Mouse (Mus musculus) 3134 (cell line): ENCODE results near the gene Troap.

Experiments used
- DNase-seq: peaks from one replicate; pipeline ENCODE4 v3.0.0-alpha.2; 2011; ENCODE audit warnings: low spot score; ENCODE audit not compliant: insufficient read length; ENCODE audit errors: extremely low read depth

The Troap gene

GRCm38 (mm10) chr15:99083867-99084557, 9.6 kb downstream of the Troap start:
- no peak for DNase-seq

GRCm38 (mm10) chr15:99084618-99085017, 10.2 kb downstream of the Troap start:
- DNase-seq, result peak; percentile 36

DNA sequence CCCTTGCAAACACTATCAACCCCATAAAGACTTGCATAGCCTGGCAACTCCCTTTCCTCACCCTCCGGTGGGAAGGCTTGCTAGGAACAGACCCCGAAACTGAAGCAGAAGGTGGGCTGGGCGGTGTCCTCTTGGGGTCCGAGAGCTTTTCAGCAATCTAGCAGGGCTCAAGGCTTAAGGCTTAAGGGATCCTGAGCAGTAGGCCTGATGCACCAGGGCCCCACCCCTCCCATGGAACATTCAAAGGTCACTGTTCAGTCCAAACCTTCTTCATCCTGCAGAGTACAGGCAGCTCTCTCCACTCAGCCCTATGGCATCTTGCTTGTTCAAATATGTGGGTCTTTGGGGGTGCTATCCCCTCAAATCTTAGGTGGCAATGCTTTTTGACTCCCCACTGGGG, 11.6 kb downstream of the Troap start:
- no peak for DNase-seq

GRCm38 (mm10) chr15:99087253-99088075, 13.1 kb downstream of the Troap start, which contains the start of gene C1ql4:
C1ql4 (minus strand) TSS chr15:99087817.
- no peak for DNase-seq

DNA sequence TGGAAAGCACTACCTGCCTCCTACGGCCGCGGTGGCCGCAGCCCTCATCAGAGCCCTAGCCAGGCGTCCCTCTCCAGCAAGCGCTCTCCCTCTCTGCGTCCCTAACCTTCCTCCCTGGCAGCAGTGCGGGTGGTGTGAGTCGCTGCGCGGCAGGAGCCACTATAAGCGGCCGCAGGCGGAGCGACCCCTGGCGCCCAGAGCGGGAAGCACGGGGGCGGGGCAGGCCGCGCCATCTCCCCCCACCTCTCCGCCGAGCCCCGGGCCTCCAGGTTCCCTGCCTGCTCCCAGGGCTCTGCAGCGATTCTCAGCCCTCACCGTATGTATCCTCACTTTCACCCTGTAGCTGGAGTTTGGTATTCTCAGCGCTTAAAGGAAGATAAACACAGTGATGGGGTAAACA, 13.9 kb downstream of the Troap start:
- DNase-seq, result no peak

DNA sequence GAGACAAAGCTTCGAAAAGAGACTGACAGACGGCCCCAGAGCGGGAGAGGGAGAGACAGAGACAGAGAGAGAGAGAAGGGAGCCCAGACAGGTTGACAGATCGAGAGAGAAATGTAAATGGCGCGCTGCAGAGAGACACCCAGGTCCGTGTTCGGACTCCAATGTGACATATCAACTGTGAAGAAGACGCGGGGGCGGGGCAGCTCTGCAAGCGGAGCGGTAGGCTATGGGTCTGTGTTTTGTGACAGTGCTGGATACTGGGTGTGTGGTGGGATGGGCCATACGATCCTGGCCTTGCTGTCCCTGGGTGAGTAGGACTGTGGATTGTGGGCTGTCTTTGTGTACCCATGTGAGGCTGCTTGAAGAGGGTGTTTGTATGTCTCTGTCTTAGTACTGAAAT, 14.7 kb downstream of the Troap start:
- no peak for DNase-seq

- no peak for DNase-seq
Observed at GRCm38 (mm10) chr15:99092870-99093269, 18.5 kb downstream of the Troap start, which contains the start of gene Dnajc22. Dnajc22 (plus strand) TSS chr15:99093170.

- no peak for DNase-seq
Observed at GRCm38 (mm10) chr15:99093291-99094258, 19.2 kb downstream of the Troap start.

DNA sequence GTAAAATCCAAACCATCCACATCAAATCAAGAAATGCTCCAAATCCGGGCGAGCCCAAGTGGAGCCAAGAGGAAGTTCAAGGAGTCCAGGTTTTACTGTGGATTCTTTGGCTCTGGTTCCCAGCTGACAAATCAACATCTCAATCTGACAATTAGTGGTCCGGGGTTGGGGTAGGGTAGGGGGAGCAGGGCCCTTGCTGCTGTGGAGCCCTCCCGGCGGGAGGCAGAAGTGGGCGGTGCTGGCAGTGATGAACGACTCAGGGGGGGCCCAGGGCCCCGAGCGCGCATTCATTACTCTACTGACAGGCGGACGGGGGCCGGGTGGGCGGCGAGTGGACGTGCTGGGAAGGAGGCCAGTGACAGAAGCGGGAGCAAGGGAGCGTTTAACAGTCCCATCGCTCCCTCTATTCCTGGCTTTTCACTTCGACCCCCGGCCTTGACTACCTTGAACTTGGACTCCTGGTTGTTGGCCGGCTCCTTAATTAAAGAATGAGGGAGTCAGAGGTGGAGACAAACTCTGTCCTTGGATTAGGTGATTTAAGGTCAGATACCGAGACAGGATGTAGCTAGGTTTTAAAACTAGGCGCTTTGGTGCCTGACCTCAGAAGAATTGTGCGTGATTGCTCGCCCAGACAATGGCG, 20.4 kb downstream of the Troap start:
- no peak for DNase-seq

- DNase-seq, result no peak
Observed at GRCm38 (mm10) chr15:99095356-99095755, 21.0 kb downstream of the Troap start.

DNA sequence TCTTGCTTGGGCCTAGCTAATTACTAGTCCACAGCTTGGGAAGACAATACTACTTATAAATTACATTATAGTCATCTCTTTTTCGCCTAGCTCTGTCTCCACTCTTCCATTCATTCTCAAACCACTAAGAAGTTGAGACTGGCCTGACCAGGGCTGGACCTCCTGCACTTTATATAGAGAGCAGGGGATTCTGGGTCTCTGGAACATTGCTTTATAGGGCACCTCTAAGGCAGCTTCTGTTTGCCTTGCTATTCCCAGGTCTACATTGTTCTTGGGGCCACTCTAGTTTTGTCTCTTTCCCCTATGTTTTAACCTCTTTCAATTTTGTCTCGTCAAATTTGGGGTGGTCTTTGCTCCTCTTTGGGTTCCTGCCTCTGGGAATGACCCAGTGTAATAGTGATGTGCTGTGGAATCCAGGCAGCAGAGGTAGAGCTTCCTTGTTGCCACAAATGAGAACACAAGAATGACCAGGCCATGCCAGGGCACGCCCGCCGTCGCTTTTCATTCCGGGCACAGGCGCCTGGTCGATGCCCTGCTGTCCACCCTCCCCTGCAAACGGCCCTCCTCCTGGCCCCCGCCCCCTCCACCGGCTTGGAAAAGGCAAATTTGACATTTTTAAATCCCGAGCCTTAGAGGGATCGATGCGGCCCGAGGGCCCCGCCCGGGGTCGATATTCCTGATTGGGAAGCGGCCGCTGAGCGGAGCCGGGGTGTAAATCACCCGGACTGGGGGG, 21.9 kb downstream of the Troap start:
- no peak for DNase-seq

DNA sequence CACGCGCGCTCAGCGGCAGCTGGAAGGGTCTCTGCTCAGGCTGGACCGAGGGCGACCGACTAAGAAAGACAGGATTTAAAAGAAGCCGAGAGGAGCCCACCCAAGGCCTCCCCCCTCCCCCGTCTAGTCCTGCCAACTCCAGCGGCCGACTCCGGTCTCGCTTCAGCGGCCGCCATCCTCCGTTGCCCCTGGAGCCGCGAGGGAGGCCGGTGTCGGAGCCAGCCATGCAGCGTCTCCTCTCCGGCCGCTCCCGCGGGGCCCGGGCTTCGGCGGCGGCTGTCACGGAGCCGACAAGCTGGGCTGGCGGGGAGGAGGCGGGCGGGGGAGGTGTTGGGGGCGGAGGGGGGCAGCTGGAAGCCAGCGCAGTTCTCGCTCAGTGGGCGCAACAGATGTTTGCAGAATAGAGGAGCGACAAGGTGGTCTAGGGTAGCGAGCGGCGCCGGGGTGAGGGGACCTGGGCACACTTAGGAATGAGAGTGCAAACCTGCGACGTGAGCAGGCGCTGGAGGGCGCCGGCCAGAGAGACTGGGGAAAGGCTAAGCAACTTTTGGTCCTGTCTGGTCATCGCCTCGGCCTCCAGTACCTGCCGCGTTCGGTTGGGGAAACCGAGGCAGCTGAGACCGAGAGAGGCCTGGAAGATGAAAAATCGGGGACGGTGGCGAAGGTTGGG, 22.6 kb downstream of the Troap start:
- no peak for DNase-seq

GRCm38 (mm10) chr15:99097840-99098492, 23.6 kb downstream of the Troap start:
- no peak for DNase-seq

DNA sequence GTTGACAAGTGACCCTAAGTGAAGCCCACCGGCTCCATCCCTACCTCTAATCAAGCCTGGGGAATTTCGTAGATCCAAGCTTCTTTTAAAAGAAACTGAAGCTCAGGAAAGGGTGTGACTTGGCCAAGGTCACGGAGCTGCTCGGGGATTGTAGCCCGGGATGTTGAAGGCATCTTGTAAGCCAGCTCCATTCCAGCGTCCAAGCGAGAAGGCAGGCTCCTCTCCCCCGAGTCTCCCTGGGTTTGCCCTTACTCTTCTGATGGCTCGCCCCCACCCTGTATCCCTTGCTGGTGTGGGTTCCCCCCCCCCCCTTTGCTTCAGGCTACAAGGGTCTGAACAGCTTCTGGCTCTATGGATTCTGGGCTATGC, 24.1 kb downstream of the Troap start:
- no peak for DNase-seq

GRCm38 (mm10) chr15:99099139-99099556, 24.8 kb downstream of the Troap start:
- DNase-seq, result peak; percentile 88

DNA sequence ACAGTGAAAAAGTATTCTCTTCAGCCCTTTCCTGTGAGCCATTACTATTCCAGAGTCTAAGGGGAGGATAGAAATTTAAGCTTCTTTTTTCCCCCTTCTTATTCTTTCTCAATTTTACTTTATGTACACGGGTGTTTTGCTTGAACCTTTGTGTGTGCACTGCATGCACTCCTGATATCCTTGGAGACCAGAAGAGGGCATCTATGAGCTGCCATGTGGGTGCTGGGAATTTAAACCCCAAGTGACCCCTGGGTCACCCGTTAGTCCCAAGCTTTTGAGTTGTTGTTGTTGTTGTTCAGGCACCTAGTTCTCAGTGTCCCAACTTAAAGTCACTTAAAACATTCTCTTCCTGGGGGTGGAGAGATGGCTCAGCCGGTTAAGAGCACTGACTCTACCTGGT, 25.6 kb downstream of the Troap start:
- DNase-seq, result no peak

- DNase-seq, result no peak
Observed at GRCm38 (mm10) chr15:99105238-99105637, 30.9 kb downstream of the Troap start.

GRCm38 (mm10) chr15:99107866-99108265, 33.5 kb downstream of the Troap start:
- DNase-seq, result no peak

DNA sequence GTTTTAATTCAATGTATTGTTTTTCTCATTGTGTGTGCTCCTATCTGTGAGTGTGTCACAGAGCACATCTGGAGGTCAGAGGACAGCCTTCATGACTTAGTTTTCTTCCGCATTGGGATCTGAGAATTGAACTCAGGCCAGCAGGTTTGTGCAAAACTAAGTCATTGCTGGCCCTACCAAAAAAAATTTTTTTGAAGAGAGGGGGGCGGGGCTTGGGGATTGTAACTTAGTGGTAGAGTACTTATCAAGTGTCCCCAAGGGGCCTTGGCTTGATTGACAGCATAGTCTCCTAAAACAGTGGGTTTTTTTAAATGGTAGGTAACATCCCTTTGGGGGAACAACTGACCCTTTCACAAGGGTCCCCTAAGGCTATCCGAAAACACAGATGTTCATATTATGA, 36.8 kb downstream of the Troap start:
- DNase-seq, result no peak
